Mouse (Mus musculus) intestine, embryonic 16.5 days (tissue): ENCODE data around the gene Mypop. TPM values are rescaled to one million over a fixed set of nuclear protein-coding genes. Genes with fewer than 3 reads are reported as not detected.

Experiments
- ATAC-seq: fragments of 200-750 bp; cut with Nextera tagmentation; 2 replicates; pipeline ENCODE4 v1.8.0; 2017; ENCODE audit warnings: moderate TSS enrichment, moderate library complexity
- H3K27ac ChIP-seq: fragments of 300-500 bp; sonication (generic); 2 replicates; pipeline ENCODE4 v1.5.1; 2014; ENCODE audit warnings: mild to moderate bottlenecking, low read length
- H3K27me3 ChIP-seq: fragments of 300-500 bp; sonication (generic); replicated peaks from 2 replicates; pipeline ENCODE4 v1.6.1; 2014; ENCODE audit warnings: low read length, control low read depth, mixed read lengths; ENCODE audit not compliant: control insufficient read depth, insufficient read depth
- H3K36me3 ChIP-seq: fragments of 300-500 bp; sonication (generic); 2 replicates; pipeline ENCODE4 v1.6.1; 2014; ENCODE audit warnings: low read length, control low read depth; ENCODE audit not compliant: control insufficient read depth, insufficient read depth
- H3K4me1 ChIP-seq: fragments of 300-500 bp; sonication (generic); 2 replicates; pipeline ENCODE4 v1.6.1; 2014; ENCODE audit warnings: low read length, control low read depth, mixed read lengths; ENCODE audit not compliant: control insufficient read depth, insufficient read depth
- H3K4me2 ChIP-seq: fragments of 300-500 bp; sonication (generic); 2 replicates; pipeline ENCODE4 v1.6.1; 2014; ENCODE audit warnings: low read depth, low read length, control low read depth
- H3K4me3 ChIP-seq: fragments of 300-500 bp; sonication (generic); 2 replicates; pipeline ENCODE4 v1.5.1; 2014; ENCODE audit warnings: mild to moderate bottlenecking, low read length
- H3K9ac ChIP-seq: fragments of 300-500 bp; sonication (generic); 2 replicates; pipeline ENCODE4 v1.6.1; 2014; ENCODE audit warnings: low read depth, low read length
- H3K9me3 ChIP-seq: fragments of 300-500 bp; sonication (generic); 2 replicates; pipeline ENCODE4 v1.6.1; 2016; ENCODE audit warnings: low read length, control low read depth; ENCODE audit not compliant: control insufficient read depth
- WGBS: fragments of 180-500 bp; shearing (Covaris S2); extraction: QIAGEN DNeasy Blood & Tissue Kit; methylation state at CpG from one replicate; pipeline ENCODE4 v1.1.7; 2014; 5-methylcytosine and 5-hydroxymethylcytosine counted together
- polyA plus RNA-seq: library from polyadenylated mRNA; unstranded; fragments of >200 nt; fragmentation: Nextera tagmentation; extraction: Ambion mirVana; gene quantifications from 2 replicates; pipeline ENCODE4 v1.2.1, GENCODE M21; 2015

The Mypop gene
- polyA plus RNA-seq, 1 experiment from 2014 or later, result 1.7 TPM

DNA sequence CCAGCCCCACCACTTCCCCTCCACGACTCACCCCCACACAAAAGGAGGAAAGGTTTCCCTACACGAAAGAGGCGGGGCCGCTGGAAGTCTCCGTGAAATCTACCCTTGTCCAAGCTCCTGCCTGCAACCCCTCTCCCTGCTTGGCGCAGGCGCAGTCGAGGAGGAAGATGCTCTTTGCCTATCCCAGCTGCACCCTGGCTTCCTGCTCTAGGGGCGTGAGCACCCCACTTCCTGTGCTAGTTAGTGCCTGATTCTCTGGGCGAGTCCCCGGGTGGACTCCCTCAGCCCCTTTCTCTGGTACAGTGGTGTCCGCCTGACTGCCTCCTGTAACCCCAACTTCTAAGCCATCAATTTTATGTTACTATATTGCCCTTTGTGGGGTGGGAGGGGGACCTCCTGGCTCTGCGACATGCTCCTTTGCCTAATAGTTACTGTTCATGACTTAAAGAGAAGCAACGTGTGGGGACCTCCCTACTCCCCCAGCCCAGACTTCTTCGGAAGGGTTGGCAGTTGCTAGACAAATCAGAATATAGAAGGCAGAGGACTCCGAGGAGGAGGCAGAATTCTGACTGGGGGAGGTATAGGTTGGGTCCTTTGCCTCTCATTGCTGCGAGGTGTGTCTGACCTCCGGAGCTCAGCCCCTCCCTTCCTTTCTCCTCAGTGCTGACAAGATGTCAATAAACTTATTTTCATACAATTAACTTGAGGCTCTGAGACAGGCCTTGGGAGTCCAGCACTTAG, 10.2 kb downstream of the Mypop start:
- ATAC-seq, result peak; percentile 7; the same call in 1 of the 2 replicates

DNA sequence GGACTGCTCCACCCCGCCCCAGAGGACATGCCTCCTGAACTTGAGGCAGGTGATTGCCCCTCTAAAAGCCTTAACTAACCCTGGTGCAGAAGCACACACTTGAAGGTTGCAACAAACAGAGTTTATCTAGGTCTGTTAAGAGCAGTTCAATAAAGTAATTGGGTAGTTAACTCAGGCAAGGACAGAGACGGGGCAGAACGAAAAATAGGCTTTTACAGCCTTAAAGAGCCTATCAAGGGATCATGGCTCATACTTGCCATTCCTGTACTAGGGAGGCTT, 10.7 kb downstream of the Mypop start:
- Histone ChIP-seq H3K9me3 (no peaks in the 10 kb centered on the region), H3K4me1 (peaks cover 42% of the 10 kb centered on the region), H3K36me3 (peaks cover 6% of the 10 kb centered on the region), H3K4me2 (peak overlapping the region; percentile 57; the same call in 1 of the 2 replicates), H3K4me3 (no peak overlapping the region), H3K9ac (peak overlapping the region; percentile 68), H3K27ac (peak overlapping the region; percentile 73), H3K27me3 (no peaks in the 10 kb centered on the region)
- ATAC-seq, result no peak
- 47% methylated on average over 3 of the region's 3 CpGs for WGBS

More for the DNA sequence above, 10.2 kb downstream of the Mypop start:
- Histone ChIP-seq H3K4me3 (peak overlapping the region; percentile 44), H3K9ac (peak overlapping the region; percentile 68), H3K27ac (peak overlapping the region; percentile 73), H3K4me2 (peak overlapping the region; percentile 57), H3K4me1 (peaks cover 39% of the 10 kb centered on the region), H3K36me3 (peaks cover 6% of the 10 kb centered on the region), H3K27me3 (no peaks in the 10 kb centered on the region), H3K9me3 (no peaks in the 10 kb centered on the region)
- 28% methylated on average over 18 of the region's 18 CpGs for WGBS

DNA sequence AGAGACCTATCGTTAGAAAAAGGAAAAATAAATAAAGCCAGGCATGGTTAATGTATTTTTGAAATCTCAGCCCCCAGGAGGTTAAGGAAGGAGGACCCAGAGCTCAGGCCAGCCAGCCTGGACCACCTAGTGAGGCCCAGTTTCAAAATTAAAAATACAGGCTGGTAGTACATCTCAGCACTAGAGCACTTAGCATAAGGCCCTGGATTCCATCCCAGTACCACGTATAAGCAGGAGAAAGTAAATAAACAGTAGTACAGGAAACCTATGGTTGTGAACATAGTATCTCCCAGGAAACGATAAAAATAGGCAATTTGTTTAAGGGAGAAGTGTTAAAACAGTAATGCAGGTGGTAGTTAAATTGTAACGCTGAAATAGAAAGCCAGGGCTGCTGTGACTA, 11.1 kb downstream of the Mypop start:
- peak overlapping the region; percentile 74 for H3K9ac ChIP-seq
- peaks cover 46% of the 10 kb centered on the region for H3K4me1 ChIP-seq
- H3K36me3 ChIP-seq, result peaks cover 7% of the 10 kb centered on the region
- H3K9me3 ChIP-seq, result no peaks in the 10 kb centered on the region
- peak overlapping the region; percentile 46 for H3K4me3 ChIP-seq
- H3K27me3 ChIP-seq, result no peaks in the 10 kb centered on the region
- peak overlapping the region; percentile 73 for H3K27ac ChIP-seq
- ATAC-seq, result no peak
- H3K4me2 ChIP-seq, result peak overlapping the region; percentile 79
- WGBS, result 14% methylated on average over 4 of the region's 4 CpGs

DNA sequence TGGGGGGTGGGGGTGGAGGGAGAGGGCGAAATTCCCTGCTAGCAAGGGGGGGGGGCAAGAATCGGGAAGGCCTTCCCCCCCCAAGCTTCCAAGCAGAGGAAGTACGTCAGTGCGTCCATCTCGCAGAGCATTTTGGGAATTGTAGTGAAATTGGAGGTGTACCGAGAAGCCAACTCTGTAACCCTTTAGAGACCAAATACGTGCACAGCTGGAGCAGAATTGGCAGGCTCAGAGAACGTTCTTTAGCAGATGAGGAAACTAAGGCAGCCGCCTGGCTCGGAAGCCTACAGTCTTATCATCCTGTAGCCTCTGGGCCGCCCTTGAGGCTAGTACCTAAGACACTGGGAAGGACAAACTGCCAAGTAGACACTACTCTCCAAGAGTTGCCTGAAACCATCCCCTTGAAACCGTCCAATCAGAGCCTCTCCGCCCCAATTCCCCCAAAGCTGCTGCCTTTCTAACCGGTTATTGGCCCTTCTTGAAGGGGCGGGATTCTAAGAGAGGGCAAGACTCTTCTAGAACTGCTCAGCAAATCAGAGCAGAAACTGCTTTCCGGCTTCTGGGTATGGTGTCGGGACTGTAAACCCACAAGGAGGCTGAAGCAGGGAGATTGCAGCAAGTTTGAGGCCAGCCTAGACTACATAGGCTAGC, 11.9 kb downstream of the Mypop start:
- peak overlapping the region; percentile 74 for H3K9ac ChIP-seq
- H3K4me1 ChIP-seq, result peaks cover 54% of the 10 kb centered on the region
- peak; percentile 37 for ATAC-seq
- peak overlapping the region; percentile 73 for H3K27ac ChIP-seq
- H3K27me3 ChIP-seq, result no peaks in the 10 kb centered on the region
- H3K4me3 ChIP-seq, result peak overlapping the region; percentile 46
- H3K36me3 ChIP-seq, result peaks cover 11% of the 10 kb centered on the region
- peak overlapping the region; percentile 79 for H3K4me2 ChIP-seq
- no peaks in the 10 kb centered on the region for H3K9me3 ChIP-seq
- WGBS, result 3% methylated on average over 16 of the region's 17 CpGs

DNA sequence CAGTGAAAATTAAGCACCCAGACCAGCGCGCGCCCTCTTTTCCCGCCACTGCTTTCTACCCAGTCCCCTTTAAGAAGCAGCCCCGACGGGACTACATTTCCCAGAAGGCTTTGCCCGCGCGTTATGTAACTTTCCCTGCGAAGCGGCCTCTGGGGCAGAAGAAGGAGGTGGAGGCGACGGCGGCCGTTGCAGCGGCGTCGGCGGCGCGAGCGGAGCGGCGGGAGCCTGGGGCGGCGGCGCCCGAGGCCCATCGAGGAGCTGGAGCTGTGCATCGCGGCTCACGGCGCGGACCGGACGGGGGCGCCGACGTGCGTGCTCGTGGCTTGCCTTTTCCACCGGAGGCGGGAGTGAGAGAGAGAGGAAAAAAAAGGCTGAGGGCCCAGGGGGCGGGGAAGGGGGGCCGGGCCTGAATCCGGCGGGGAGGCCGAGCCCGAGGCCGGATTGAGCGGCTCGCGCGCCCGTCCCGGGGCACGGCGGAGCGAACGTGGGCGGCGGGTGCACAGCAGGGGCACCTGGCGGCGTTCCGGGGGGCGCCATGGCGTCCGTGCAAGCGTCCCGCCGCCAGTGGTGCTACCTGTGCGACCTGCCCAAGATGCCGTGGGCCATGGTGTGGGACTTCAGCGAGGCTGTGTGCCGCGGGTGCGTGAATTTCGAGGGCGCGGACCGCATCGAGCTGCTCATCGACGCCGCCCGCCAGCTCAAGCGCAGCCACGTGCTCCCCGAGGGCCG, 13.0 kb downstream of the Mypop start, which contains the start of gene Irf2bp1:
Irf2bp1 (plus strand) TSS at position 143 of the 729 bp plus-strand sequence.
- under 1% methylated on average over 86 of the region's 90 CpGs for WGBS

DNA sequence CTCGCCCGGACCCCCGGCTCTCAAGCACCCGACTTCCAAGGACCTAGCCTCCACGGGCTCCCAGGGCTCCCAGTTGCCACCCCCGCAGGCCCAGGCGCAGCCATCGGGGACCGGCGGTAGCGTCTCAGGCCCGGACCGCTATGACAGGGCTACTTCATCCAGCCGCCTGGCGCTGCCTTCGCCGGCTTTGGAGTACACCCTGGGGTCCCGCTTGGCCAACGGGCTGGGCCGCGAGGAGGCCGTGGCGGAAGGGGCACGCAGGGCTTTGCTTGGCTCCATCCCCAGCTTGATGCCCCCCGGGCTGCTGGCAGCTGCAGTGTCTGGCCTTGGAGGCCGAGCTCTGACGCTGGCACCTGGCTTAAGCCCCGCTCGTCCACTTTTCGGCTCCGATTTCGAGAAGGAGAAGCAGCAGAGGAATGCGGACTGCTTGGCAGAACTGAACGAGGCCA, 13.6 kb downstream of the Mypop start:
- peaks cover 11% of the 10 kb centered on the region for H3K36me3 ChIP-seq
- no peaks in the 10 kb centered on the region for H3K27me3 ChIP-seq
- no peak for ATAC-seq
- peak overlapping the region; percentile 90 for H3K9ac ChIP-seq
- H3K9me3 ChIP-seq, result no peaks in the 10 kb centered on the region
- peaks cover 54% of the 10 kb centered on the region for H3K4me1 ChIP-seq
- H3K27ac ChIP-seq, result peak overlapping the region; percentile 98
- H3K4me2 ChIP-seq, result peak overlapping the region; percentile 99
- WGBS, result 3% methylated on average over 34 of the region's 34 CpGs
- peak overlapping the region; percentile 86 for H3K4me3 ChIP-seq

More for the DNA sequence above, 13.0 kb downstream of the Mypop start, which contains the start of gene Irf2bp1:
- Histone ChIP-seq H3K4me2 (peak within 1 kb of the TSS; percentile 99), H3K27me3 (no peaks in the 10 kb centered on the region), H3K27ac (peak within 1 kb of the TSS; percentile 98), H3K9ac (peak within 1 kb of the TSS; percentile 90), H3K4me1 (peaks cover 54% of the 10 kb centered on the region), H3K4me3 (peak within 1 kb of the TSS; percentile 86), H3K36me3 (peaks cover 11% of the 10 kb centered on the region), H3K9me3 (no peaks in the 10 kb centered on the region)
- ATAC-seq, result peak; percentile 45

DNA sequence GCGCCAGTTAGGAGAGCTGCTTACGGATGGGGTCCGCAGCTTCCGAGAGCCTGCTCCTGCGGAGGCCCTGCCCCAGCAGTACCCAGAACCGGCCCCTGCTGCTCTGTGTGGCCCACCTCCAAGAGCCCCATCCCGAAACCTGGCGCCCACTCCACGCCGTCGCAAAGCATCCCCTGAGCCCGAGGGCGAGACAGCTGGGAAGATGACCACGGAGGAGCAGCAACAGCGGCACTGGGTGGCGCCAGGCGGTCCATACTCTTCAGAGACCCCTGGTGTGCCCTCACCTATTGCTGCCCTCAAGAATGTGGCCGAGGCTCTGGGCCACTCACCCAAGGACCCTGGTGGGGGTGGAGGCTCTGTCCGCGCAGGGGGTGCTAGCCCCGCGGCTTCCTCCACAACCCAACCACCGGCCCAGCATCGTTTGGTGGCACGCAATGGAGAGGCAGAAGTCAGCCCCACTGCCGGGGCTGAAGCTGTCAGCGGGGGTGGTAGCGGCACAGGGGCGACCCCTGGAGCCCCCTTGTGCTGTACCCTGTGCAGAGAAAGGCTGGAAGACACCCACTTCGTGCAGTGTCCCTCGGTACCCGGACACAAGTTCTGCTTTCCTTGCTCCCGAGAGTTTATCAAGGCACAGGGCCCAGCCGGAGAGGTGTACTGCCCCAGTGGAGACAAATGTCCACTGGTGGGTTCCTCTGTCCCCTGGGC, 14.5 kb downstream of the Mypop start:
- Histone ChIP-seq H3K9ac (peak overlapping the region; percentile 90), H3K4me3 (peak overlapping the region; percentile 86), H3K36me3 (peaks cover 11% of the 10 kb centered on the region), H3K4me2 (peak overlapping the region; percentile 99), H3K27ac (no peak overlapping the region; the same call in 1 of the 2 replicates), H3K4me1 (peaks cover 55% of the 10 kb centered on the region), H3K9me3 (no peaks in the 10 kb centered on the region), H3K27me3 (no peaks in the 10 kb centered on the region)
- no peak for ATAC-seq
- 66% methylated on average over 34 of the region's 34 CpGs for WGBS

DNA sequence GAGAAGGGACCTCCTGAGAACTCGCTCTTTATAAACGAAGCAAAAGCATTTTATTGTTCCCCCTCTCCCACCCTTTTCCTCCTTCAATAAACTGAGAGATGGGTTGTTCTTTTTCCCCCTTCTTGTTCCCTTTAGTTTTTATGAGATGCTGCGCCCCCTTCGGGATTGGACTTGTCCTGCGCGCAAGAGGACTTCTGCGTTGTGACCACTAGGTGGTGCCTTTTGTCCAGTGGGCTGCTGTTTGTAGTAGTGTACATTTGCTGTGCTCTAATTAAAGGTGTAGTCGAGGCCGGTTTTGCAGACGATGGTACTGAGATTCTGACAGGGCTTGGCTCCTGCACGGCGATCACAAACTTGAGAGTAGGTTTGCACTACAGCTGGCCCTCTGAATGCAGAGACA, 15.4 kb downstream of the Mypop start:
- no peaks in the 10 kb centered on the region for H3K27me3 ChIP-seq
- peak overlapping the region; percentile 86 for H3K4me3 ChIP-seq
- H3K4me2 ChIP-seq, result peak overlapping the region; percentile 99
- H3K27ac ChIP-seq, result peak overlapping the region; percentile 92; the same call in 1 of the 2 replicates
- H3K9me3 ChIP-seq, result no peaks in the 10 kb centered on the region
- H3K9ac ChIP-seq, result peak overlapping the region; percentile 90; the same call in 1 of the 2 replicates
- ATAC-seq, result peak; percentile 19
- peaks cover 51% of the 10 kb centered on the region for H3K4me1 ChIP-seq
- H3K36me3 ChIP-seq, result peaks cover 11% of the 10 kb centered on the region
- WGBS, result 6% methylated on average over 12 of the region's 12 CpGs
